Mouse (Mus musculus): ENCODE measurements around the gene Panx3. TPM values are rescaled to one million over a fixed set of nuclear protein-coding genes. Genes with fewer than 3 reads are reported as not detected.
A peak's percentile ranks its signal among the peaks of the same experiment; 100 is the strongest.

The Panx3 gene
- total RNA-seq, 2 experiments from 2014 or later, result not detected

GRCm38 (mm10) chr9:37626103-37626567 lies 42.9 kb downstream of the Panx3 start:
- no peak for DNase-seq
- peak overlapping the region; percentile 57 for H3K4me3 ChIP-seq
- intact Hi-C loops (cut with DNase I), result no loop called here
- no peak overlapping the region for H3K27ac ChIP-seq
- TF ChIP-seq CTCF (IDR thresholded peaks at IDR 0.05), result no peak

GRCm38 (mm10) chr9:37625641-37626040 lies 43.4 kb downstream of the Panx3 start:
- intact Hi-C loops (cut with DNase I), result no loop called here
- peak overlapping the region; percentile 57 for H3K4me3 ChIP-seq
- peak; percentile 24 for DNase-seq
- H3K27ac ChIP-seq, result no peak overlapping the region
- TF ChIP-seq CTCF (IDR thresholded peaks at IDR 0.05), result no peak

- DNase-seq, result no peak
- H3K27ac ChIP-seq, result no peak overlapping the region
- TF ChIP-seq CTCF (IDR thresholded peaks at IDR 0.05), result no peak
- intact Hi-C loops (cut with DNase I), result no loop called here
- H3K4me3 ChIP-seq, result no peak overlapping the region
These were observed 43.9 kb downstream of the Panx3 start for GRCm38 (mm10) chr9:37625129-37625528.

DNA sequence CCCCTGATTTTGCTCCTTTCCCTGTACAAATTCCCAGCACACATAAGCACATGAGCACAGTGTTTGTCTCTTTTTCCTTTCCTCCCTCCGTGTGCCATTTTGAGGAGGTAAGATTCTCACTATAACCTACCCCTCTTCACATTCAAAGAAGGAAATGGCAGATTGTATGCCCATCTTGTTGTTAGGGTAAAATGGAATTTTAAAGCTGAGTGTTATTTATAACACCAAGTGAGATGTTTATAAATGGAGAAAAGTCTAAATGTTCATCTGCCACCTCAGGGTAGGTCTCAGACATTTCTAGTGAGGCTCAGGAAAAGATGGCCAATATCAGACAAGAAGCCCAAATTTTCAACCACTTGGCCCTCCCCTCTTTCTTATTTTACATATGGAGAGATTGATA lies 44.5 kb downstream of the Panx3 start:
- intact Hi-C loops (cut with DNase I), result no loop called here
- TF ChIP-seq CTCF (IDR thresholded peaks at IDR 0.05), result no peak
- Histone ChIP-seq H3K27ac (no peak overlapping the region), H3K4me3 (no peak overlapping the region)
- no peak for DNase-seq

DNA sequence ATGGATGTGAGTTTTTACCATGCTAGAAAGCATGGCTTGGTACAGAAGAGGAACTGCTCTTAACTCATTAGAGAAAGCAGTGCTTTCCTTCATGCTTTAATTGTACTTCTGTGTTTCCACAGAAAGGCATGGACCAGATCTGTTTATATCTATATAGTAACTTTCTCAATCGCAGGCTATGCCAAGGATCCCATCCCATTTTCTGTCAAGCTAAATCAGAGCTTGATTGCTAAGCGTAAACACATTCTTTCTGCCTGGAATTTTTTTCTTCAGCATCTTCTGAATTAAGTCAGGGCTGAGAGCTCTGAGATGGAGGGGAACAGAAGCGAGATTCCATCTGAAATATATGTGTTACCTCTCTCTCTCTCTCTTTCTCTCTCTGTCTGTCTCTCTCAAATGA lies 45.1 kb downstream of the Panx3 start:
- DNase-seq, result no peak
- intact Hi-C loops (cut with DNase I), result no loop called here

DNA sequence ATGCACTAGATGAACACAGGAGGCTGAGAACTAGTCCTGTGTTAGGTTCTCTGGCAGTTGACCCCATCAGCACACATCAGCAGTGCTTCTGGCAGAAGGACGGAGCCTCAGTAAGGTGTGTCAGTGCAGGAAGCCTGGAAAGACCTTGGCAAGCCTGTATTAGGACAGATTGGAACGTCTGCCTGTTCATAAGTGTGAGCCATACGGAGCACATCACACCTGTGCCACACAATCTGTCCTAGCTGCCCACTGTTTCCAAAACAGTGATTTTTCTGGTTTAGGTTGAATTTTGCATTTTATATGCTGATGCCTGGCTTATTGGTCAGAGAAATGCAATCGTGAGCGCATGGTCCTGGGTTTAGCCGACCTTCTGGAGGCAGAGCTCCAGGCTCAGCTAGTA lies 47.7 kb downstream of the Panx3 start:
- TF ChIP-seq CTCF (IDR thresholded peaks at IDR 0.05), result no peak
- intact Hi-C loops (cut with DNase I), result no loop called here
- H3K27ac ChIP-seq, result no peak overlapping the region
- no peak for DNase-seq
- H3K4me3 ChIP-seq, result no peak overlapping the region

More for the DNA sequence above, 45.1 kb downstream of the Panx3 start:
- TF ChIP-seq CTCF (IDR thresholded peaks at IDR 0.05), result no peak
- no peak overlapping the region for H3K4me3 ChIP-seq
- no peak overlapping the region for H3K27ac ChIP-seq

- intact Hi-C loops (cut with DNase I), result loop anchor here (1.0 to 5.0 kb wide), 3 partner anchors 74 to 186 kb away; no protein-coding TSS in a partner anchor
- DNase-seq, result no peak
- H3K27ac ChIP-seq, result no peak overlapping the region
- H3K4me3 ChIP-seq, result no peak overlapping the region
- TF ChIP-seq CTCF (IDR thresholded peaks at IDR 0.05), result peak; percentile 72
These were observed 52.3 kb downstream of the Panx3 start for GRCm38 (mm10) chr9:37616770-37617169.

- Histone ChIP-seq H3K27ac (no peak overlapping the region), H3K4me3 (no peak overlapping the region)
- TF ChIP-seq CTCF (IDR thresholded peaks at IDR 0.05), result no peak
- DNase-seq, result no peak
- intact Hi-C loops (cut with DNase I), result loop anchor here (5.0 kb wide), 1 partner anchor 73 kb away; no protein-coding TSS in a partner anchor
These were observed 53.8 kb downstream of the Panx3 start for GRCm38 (mm10) chr9:37615220-37615619.

DNA sequence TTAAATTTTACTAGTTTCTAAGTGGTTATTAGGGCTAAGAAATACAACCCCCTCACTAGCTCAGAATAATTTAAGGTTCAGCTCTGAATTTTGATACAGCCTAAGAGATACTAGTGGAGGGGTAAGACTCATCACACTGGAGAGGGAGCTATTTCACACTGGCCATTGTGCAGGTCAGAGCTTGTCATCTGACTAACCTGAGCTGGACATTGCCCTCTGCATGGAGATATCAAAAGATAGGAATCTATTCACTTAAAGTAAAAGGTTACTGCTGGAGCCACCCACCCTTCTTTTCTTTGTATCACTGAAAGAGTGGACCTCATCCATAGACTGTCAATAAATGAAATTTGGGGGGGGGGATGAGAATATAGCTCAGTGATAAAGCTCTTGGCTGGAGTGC lies 54.7 kb downstream of the Panx3 start:
- intact Hi-C loops (cut with DNase I), result loop anchor here (5.0 kb wide), 1 partner anchor 62 kb away; the partner anchor contains the start of gene Nrgn
- Histone ChIP-seq H3K27ac (peak overlapping the region; percentile 88), H3K4me3 (peak overlapping the region; percentile 82)
- no peak for TF ChIP-seq CTCF (IDR thresholded peaks at IDR 0.05)
- DNase-seq, result no peak

DNA sequence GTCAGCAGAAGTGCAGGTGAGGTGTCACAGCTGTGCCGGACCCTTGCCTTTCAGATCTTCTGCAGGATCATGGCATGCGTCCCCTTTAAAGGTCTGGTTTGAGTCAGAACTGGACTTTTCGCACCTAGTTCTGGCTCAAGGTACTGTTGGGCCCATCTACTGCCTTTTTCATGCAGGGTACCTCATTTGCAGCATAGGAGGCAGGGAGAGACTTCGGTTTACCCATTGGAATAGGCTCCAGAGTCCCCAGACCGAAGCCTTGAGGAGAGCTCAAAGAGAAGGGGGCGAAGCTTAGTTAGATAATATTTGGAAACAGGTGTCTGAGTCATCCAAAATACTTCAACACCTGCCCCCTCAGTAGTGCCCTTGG lies 55.1 kb downstream of the Panx3 start:
- no peak for TF ChIP-seq CTCF (IDR thresholded peaks at IDR 0.05)
- no peak for DNase-seq
- Histone ChIP-seq H3K4me3 (peak overlapping the region; percentile 82), H3K27ac (peak overlapping the region; percentile 88)
- intact Hi-C loops (cut with DNase I), result loop anchor here (5.0 kb wide), 1 partner anchor 62 kb away; the partner anchor contains the start of gene Nrgn

DNA sequence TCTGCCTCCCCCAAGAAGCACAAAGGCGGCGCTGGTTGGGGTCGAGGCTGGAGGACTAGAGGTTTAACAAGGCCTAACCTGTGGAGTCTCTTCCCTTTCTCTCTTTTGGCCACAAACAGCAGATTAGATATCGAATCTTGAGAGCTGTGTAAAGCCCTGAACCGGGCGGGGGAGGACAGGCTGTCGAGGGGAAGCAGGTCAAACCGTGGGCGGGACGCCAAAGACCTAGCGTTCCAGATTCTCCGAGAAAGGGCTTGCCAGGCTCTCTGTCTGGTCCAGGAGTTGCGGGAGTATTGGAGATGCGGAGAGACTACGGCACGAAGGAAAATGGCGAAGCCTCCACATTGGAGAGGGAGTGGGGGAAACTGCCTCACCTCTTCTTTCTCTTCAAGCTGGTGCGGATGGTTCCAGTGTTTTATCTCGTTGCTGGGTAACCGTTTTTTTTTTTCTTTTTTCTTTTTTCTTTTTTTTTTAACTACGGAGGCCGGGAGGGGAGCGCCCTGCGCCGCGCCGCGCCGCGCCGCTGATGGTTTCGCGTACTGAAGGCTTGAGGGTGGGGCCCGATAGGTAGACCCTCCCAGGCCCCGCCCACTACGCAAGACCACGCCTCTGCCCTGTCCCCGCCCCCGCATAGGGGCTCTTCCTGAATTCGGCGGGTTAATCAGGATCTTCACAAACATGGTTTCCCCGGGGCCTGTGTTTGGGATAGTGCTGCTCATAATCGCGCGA lies 55.7 kb downstream of the Panx3 start, which contains the start of gene Spa17:
Spa17 (minus strand) TSS at position 541 of the 729 bp plus-strand sequence.
- DNase-seq, result peak; percentile 92
- peak within 1 kb of the TSS; percentile 82 for H3K4me3 ChIP-seq
- TF ChIP-seq CTCF (IDR thresholded peaks at IDR 0.05), result no peak
- peak within 1 kb of the TSS; percentile 88 for H3K27ac ChIP-seq
- intact Hi-C loops (cut with DNase I), result loop anchor here (5.0 kb wide), 1 partner anchor 61 kb away; the partner anchor contains the start of gene Nrgn

Other genes with a start within 250 kb of the Panx3 start
- not detected for gene Robo3, start 236.0 kb downstream of the Panx3 start, total RNA-seq (2021)
- gene Msantd2, start 179.9 kb downstream of the Panx3 start, total RNA-seq (2021), result 1 to 10 TPM; 4.0 to 5.1 TPM
- 10 to 100 TPM; 20.5 to 29.9 TPM for gene Esam, start 141.2 kb downstream of the Panx3 start, total RNA-seq (2021)
- 1 to 10 TPM; 2.6 to 3.2 TPM for gene Vsig2, start 130.0 kb downstream of the Panx3 start, total RNA-seq (2021)
- under 1 TPM; 0.23 to 0.42 TPM for gene Nrgn, start 116.3 kb downstream of the Panx3 start, total RNA-seq (2021)
- 1 to 10 TPM; 4.1 to 4.6 TPM for gene Siae, start 113.5 kb downstream of the Panx3 start, total RNA-seq (2021)
- gene Spa17, start 55.5 kb downstream of the Panx3 start, total RNA-seq (2021), result 1 to 10 TPM; 3.1 to 4.1 TPM
- gene Tbrg1, start 11.9 kb downstream of the Panx3 start, total RNA-seq (2021), result 10 to 100 TPM; 29.3 to 31.7 TPM
- gene Olfr160, start 47.0 kb upstream of the Panx3 start, total RNA-seq (2021), result not detected
- gene Olfr874, start 75.9 kb upstream of the Panx3 start, total RNA-seq (2021), result not detected
- gene Olfr875, start 102.6 kb upstream of the Panx3 start, total RNA-seq (2021), result not detected
- not detected for gene Olfr876, start 133.8 kb upstream of the Panx3 start, total RNA-seq (2021)
- not detected for gene Olfr877, start 185.0 kb upstream of the Panx3 start, total RNA-seq (2021)
- not detected for gene Olfr145, start 227.5 kb upstream of the Panx3 start, total RNA-seq (2021)
- gene Olfr878, start 248.6 kb upstream of the Panx3 start, total RNA-seq (2021), result not detected